Mouse (Mus musculus) heart, postnatal 14 days (tissue): ENCODE measurements around the gene Cox10. TPM values are rescaled to one million over a fixed set of nuclear protein-coding genes. Genes with fewer than 3 reads are reported as not detected.
A peak's percentile ranks its signal among the peaks of the same experiment; 100 is the strongest.

Experiments used
- DNase-seq, 2 experiments: peaks; one replicate each; pipeline ENCODE4 v3.0.0; 2021 to 2022
- intact Hi-C: fragments of 180-260 bp; cut with DNase I; formaldehyde crosslinking; loops from one replicate; pipeline ENCODE4 v1.15.1; 2025
- total RNA-seq, 2 experiments: library from RNA; stranded (reverse); gene quantifications; 2 replicates each; pipeline ENCODE4 v1.2.3; 2021

The Cox10 gene
- total RNA-seq, 2 experiments from 2014 or later, result 65.3 to 67.3 TPM

DNA sequence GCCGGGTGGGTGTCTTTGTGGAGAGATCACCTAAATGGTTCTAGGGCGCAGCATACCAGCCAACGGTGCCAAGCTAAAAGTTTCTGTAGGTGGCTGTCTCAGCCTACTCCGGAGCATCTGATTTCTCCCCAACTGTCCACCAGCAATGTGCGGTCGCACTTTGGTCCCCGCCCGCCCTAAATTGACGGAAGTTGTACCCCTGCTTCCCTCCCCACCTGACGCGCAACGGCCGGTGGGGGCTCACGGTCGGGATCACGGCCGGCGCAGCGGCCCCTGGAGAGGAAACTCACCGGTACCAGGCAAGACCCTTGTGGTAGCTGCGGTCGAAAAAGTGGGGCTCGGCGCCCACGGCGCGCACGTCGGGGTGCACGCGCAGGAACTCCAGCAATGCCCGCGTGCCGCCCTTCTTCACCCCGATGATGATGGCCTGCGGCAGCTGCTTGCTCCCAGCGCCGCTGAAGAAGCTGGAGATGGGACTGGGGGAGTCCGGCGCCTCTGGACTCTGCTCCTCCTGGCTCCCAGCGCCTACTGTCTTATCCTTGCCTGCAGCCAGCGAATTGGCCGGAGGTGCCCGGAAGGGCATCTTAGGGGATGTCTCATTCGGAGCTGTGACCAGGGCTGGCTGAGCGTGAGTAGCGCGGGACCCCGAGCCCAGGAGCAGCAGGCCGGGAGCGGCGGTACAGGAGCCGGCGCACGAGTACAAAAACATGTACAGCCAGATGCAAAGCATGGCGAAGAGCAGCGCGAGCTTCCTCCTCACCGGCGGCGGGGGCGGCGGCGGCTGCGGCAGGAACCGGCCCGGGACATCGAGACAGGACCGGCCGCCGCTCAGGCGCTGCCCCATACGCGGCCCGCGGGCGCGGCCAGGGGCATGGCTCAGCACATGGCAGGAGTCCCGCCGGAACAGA, 158.0 kb downstream of the Cox10 start:
- DNase-seq, result no peak
- intact Hi-C loops, result loop anchor here (2.0 to 10.0 kb wide), 3 partner anchors 304 to 976 kb away; no protein-coding TSS in a partner anchor

DNA sequence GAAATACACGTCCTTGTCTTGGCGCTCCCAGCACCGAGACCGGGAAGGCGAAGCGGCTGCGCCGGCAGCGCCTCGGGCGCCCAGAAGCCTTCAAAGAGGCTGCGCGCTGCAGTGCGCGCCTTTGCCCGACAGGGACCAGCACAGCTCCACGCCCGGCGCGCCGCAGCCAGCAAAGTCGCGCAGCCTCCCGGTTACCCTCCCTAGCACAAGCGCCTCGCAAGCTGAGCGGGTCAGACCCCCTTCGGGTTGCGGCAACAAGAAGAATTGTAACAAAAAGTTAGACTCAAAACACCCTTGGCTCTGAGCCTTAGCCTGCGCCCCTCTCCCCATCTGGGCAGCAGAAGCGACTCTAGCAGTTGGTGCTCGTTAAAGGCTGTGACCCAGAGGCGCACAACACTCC, 158.7 kb downstream of the Cox10 start:
- intact Hi-C loops, result loop anchor here (2.0 to 10.0 kb wide), 3 partner anchors 304 to 977 kb away; no protein-coding TSS in a partner anchor
- peak; percentile 86 to 87 for DNase-seq

DNA sequence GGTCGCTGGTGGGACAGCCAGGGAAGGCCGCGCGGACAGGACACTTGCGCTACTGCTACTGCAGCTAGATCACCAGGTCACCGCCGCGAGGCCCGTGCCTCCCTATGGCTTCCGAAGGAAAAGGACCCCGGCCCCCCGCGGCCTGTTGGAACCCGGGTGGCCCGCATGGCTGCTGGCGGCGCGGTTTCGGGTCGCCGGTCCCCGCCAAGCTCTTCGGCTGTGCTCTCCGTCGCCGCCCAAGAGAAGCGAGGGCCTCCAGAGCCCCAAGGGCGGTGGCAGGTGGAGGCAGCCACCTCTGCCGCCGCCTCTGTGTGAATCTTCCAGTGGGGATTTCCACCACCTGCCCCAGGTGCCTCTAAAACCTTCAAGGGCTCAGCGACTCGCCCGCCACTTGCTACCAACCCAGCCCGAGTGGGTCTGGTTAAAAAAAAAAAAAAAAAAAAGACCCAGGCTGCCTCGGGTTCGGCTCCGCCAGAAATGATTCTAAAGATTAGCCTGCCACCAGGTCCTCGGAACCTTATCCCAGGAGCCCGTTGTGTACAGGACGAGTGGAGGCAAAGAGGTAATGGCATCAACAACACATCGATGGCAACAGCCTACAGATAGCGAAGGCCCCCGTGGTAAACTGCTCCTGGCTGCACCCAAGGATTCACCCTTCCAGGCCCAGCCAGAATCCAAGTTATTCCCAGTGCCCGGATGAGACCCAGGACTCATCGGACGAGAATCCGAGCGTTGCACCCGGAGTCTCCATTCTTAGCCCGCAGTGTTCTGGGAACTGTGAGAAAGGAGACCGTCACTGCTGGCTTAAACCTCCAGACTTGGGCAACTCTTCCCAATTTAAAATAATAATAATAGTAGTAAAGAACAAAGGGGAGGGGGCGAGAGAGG, 159.8 kb downstream of the Cox10 start:
- no peak for DNase-seq
- intact Hi-C loops, result loop anchor here (2.0 to 10.0 kb wide), 3 partner anchors 305 to 978 kb away; no protein-coding TSS in a partner anchor

DNA sequence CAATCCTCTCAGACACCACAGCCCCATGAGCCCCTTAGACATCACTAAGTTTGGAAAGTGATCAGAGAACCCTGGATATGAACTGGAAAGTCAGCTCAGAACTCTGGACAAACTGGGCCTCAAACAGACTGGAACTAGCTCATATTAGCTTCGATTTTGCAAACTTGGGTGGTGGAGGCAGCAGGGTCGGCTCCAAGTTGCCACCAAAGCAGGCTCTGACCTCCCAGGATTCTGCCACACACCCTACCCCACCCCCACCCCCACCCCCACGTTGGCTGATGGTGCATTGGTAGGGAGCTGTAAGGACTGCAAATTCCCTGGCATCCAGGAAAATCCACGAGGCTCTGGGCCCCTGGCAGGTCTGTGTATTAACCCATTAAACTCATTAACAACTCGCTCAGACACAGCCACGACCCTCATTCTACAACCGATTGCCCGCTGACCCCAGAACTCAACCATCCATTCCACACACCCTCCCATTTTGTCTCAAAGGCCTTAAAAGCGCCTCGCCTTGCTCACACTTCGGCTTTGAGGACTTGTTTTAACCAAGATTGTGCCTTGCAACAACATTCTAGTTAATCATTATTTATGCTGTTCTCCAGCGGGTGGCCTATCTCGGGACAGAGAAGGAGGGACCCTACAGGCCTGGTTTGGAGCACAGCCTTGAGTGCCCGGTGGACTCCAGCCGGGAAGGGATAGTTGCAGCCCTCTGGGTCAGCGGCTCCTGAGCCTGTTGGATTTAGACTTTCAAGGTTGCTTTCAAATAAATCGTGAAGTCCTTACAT, 160.8 kb downstream of the Cox10 start:
- DNase-seq, result no peak
- intact Hi-C loops, result no loop called here

DNA sequence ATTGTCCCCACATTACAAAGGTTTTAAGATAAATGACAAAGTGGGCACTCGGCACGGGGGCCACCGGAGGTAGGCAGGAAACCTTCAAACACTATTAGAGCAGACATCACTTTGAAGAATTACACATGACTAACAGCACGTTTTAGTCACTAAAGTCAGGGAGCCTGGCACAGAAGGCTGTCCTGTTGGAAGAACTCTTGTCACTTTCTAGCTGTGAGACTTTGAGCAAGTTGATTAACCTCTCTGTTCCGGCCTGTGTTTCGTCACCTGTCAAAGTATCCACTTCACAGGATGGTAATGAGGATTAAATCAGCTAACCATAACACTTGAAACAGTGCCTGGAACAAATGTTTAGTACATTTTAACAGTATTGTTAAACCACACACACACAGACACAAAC, 161.7 kb downstream of the Cox10 start:
- no peak for DNase-seq
- intact Hi-C loops, result no loop called here

DNA sequence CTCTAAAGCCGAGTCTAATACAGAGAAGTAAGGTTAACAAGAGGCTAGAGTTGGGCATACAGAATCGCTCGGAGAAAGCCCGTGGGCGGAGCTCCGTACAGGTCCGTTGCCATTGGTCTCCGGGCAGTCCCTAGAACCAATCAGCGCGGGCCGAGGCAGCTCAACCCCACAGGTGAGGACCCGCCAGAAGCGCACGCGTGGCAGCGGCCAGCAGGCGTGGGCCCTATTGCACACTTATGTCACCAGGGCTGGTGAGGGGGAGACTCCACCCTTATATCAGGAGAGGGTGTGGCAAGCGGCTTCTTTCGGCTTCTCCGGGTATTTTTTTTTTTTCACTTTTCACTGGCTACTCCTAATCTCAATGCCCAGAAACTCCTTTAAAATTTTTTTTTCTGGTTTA, 164.9 kb downstream of the Cox10 start:
- intact Hi-C loops, result loop anchor here (5.0 kb wide), 1 partner anchor 507 kb away; no protein-coding TSS in a partner anchor
- peak; percentile 66 to 70 for DNase-seq

DNA sequence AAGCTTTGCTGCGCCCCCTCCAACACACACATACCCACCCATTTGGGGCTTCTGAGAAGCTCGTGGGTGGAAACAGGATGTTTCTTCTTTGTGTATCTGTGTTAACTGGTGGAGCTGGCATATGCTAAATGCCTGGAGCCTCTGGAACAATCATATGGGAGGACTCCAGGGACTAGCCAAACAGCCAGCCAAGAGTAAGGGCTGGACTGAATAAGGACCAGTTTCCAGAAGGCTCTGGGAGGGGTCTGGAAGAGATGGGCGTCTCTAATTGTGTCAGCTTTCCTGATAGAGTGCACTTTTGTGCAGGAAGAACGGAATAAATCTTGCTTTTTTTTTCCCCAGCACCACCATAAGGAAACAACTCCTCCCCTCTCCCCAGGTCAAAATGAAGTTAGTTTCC, 165.3 kb downstream of the Cox10 start:
- DNase-seq, result no peak
- intact Hi-C loops, result loop anchor here (5.0 kb wide), 1 partner anchor 507 kb away; no protein-coding TSS in a partner anchor

Other genes with a start within 250 kb of the Cox10 start
- gene Hs3st3b1, start 157.2 kb downstream of the Cox10 start, total RNA-seq, result 1 to 10 TPM; 1.3 TPM